Mouse (Mus musculus): ENCODE data around the gene Dnm2.

DNA sequence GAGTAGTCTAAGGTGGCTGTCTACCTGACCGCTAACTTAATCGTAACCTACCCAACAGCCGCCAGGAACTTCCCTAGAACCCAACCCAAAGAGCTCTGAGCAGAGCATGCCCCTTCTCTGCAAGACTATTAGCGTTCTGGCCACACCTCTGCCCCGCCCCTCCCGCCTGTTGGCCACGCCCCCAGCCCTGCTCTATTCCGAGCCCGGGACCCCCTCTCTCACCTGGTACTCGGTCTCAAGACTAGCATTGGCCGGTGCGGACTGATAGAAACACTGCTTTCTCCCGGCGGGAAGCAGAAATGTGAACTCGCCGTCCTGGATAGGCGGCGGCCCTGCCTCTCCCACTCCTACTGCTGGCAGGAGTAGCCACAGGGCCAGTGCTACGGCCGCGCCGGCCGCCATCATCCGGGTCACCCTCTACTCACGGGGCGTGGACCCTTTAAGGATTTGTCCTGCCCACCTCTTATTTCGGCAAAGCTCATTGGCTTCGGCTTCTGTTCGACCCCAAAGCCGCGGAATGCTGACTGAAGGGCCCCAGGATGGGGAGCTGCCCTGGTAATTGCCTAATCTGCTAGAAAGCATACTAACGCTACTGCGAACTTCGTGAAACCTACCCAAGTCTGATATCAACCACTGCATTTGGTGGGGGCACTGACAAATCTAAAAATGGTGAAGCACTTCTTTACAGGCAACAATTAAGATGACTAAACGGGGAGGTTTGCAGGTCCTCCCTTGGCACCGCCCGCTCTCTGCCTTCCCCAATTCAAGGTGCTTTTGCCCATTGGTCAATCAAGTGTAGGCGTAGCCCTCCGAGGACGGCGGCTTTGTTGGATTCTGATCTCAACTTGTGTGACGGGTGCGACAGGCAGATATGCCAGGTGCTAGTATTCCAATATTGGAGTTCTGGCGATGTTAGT lies 85.3 kb downstream of the Dnm2 start, which contains the start of gene Tmed1:
- TF ChIP-seq CTCF (IDR thresholded peaks at IDR 0.05; ENCODE audit: insufficient read depth, low read length) (no peak), POLR2A (IDR thresholded peaks at IDR 0.05; ENCODE audit: borderline replicate concordance, extremely low read depth, low read depth, low read length) (peak; percentile 61; the same call in 1 of the 2 replicates)

All from lung, adult 2 months (tissue).